Mouse (Mus musculus) lung, embryonic 14.5 days (tissue): Measurements from ENCODE around the gene Phf24. TPM values are rescaled to one million over a fixed set of nuclear protein-coding genes. Genes with fewer than 3 reads are reported as not detected.

Experiments
- ATAC-seq: fragments of 200-750 bp; cut with Nextera tagmentation; 2 replicates; pipeline ENCODE4 v1.8.0; 2017; ENCODE audit warnings: mild to moderate bottlenecking, moderate TSS enrichment, moderate library complexity; ENCODE audit not compliant: insufficient read depth
- DNase-seq: peaks from one replicate; pipeline ENCODE4 v3.0.0-alpha.2; 2015
- H3K27ac ChIP-seq: fragments of 300-500 bp; sonication (generic); 2 replicates; pipeline ENCODE4 v1.5.1; 2014; ENCODE audit warnings: low read depth, mild to moderate bottlenecking, moderate library complexity
- H3K27me3 ChIP-seq: fragments of 300-500 bp; sonication (generic); 2 replicates; pipeline ENCODE4 v1.6.1; 2014; ENCODE audit warnings: low read length, control low read depth; ENCODE audit not compliant: insufficient read depth
- H3K36me3 ChIP-seq: fragments of 300-500 bp; sonication (generic); 2 replicates; pipeline ENCODE4 v1.6.1; 2014; ENCODE audit warnings: control low read depth; ENCODE audit not compliant: insufficient read depth
- H3K4me1 ChIP-seq: fragments of 300-500 bp; sonication (generic); 2 replicates; pipeline ENCODE4 v1.6.1; 2014; ENCODE audit warnings: antibody characterized with exemption, control low read depth; ENCODE audit not compliant: insufficient read depth
- H3K4me2 ChIP-seq: fragments of 300-500 bp; sonication (generic); 2 replicates; pipeline ENCODE4 v1.6.1; 2014; ENCODE audit warnings: mild to moderate bottlenecking
- H3K4me3 ChIP-seq: fragments of 300-500 bp; sonication (generic); 2 replicates; pipeline ENCODE4 v1.5.1; 2014; ENCODE audit warnings: low read depth, low read length
- H3K9ac ChIP-seq: fragments of 300-500 bp; sonication (generic); 2 replicates; pipeline ENCODE4 v1.6.1; 2014
- H3K9me3 ChIP-seq: fragments of 300-500 bp; sonication (generic); 2 replicates; pipeline ENCODE4 v1.6.1; 2016; ENCODE audit warnings: low read depth, low read length, control low read depth
- CTCF ChIP-seq: IDR thresholded peaks from 2 replicates; pipeline ENCODE4 v1.5.1; 2016; ENCODE audit warnings: antibody characterized with exemption, low read depth
- WGBS: fragments of 180-500 bp; shearing (Covaris S2); extraction: QIAGEN DNeasy Blood & Tissue Kit; methylation state at CpG from one replicate; pipeline ENCODE4 v1.1.7; 2014; 5-methylcytosine and 5-hydroxymethylcytosine counted together
- polyA plus RNA-seq: library from polyadenylated mRNA; unstranded; fragments of >200 nt; fragmentation: Nextera tagmentation; extraction: Ambion mirVana; gene quantifications from 2 replicates; pipeline ENCODE4 v1.2.1, GENCODE M21; 2014

The Phf24 gene
- polyA plus RNA-seq, 1 experiment from 2014 or later = 0.53 TPM

DNA sequence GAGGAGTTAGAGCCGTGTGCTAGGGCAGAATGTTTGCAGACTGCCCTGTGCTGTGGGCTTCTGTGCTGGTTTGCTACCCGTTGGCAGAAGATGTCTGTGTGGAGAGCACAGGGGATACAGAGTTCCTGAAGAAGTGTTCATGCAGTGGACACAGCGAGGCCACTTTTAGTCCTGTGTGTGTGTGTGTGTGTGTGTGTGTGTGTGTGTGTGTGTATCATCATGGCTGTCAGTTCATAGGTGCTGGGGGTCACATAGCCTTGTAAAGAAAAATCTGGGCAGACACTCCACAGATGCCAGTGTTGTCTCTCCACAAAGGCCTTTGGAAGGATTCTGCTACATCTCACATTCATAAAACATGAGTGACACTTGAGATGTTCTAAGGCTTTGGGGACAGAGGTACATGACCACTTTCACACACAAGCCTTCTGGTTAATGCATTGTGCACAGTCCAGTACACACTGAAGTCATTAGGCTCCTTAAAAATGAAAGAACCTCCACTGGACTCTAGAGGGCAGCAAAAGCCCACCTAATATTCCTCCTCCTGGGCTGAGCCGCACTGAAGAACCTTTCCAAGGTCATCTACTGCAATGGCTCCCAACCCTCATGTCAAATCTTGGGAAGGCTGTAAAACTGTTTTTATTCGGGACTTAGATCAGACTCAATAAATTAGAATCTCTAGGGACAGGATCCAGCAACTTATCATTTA lies 39.7 kb upstream of the Phf24 start:
- no peaks in the 10 kb centered on the region for H3K36me3 ChIP-seq
- H3K27ac ChIP-seq = no peak overlapping the region
- peak; percentile 79 for ATAC-seq
- no peaks in the 10 kb centered on the region for H3K4me1 ChIP-seq
- 30% methylated on average over 5 of the region's 5 CpGs for WGBS
- no peaks in the 10 kb centered on the region for H3K9me3 ChIP-seq
- DNase-seq = peak; percentile 89
- no peak overlapping the region for H3K4me3 ChIP-seq
- no peaks in the 10 kb centered on the region for H3K27me3 ChIP-seq
- H3K9ac ChIP-seq = no peak overlapping the region
- peak; percentile 73 for TF ChIP-seq CTCF
- H3K4me2 ChIP-seq = no peak overlapping the region

DNA sequence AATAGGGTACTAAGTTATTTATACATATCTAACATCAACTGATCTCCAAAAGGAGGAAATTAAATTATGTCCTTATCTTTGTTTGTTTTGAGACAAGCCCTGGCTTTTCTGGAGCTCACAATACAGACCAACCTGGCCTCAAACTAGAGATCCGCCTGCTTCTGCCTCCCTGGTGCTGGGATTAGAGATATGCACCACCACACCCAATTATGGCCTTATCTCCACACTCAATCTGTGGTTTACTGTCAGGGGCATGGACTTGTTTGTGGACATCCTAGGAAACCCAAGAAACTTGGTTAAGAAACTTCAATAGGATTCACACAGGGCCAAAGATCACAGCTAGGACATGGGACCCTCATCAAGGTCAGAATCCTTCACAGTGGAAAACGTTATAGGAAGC lies 38.8 kb upstream of the Phf24 start:
- TF ChIP-seq CTCF = no peak
- no peak overlapping the region for H3K9ac ChIP-seq
- no peak for ATAC-seq
- H3K4me3 ChIP-seq = no peak overlapping the region
- DNase-seq = no peak
- no peak overlapping the region for H3K4me2 ChIP-seq
- WGBS = 77% methylated on average over 2 of the region's 2 CpGs
- no peaks in the 10 kb centered on the region for H3K9me3 ChIP-seq
- no peaks in the 10 kb centered on the region for H3K27me3 ChIP-seq
- no peaks in the 10 kb centered on the region for H3K4me1 ChIP-seq
- H3K27ac ChIP-seq = no peak overlapping the region
- no peaks in the 10 kb centered on the region for H3K36me3 ChIP-seq

DNA sequence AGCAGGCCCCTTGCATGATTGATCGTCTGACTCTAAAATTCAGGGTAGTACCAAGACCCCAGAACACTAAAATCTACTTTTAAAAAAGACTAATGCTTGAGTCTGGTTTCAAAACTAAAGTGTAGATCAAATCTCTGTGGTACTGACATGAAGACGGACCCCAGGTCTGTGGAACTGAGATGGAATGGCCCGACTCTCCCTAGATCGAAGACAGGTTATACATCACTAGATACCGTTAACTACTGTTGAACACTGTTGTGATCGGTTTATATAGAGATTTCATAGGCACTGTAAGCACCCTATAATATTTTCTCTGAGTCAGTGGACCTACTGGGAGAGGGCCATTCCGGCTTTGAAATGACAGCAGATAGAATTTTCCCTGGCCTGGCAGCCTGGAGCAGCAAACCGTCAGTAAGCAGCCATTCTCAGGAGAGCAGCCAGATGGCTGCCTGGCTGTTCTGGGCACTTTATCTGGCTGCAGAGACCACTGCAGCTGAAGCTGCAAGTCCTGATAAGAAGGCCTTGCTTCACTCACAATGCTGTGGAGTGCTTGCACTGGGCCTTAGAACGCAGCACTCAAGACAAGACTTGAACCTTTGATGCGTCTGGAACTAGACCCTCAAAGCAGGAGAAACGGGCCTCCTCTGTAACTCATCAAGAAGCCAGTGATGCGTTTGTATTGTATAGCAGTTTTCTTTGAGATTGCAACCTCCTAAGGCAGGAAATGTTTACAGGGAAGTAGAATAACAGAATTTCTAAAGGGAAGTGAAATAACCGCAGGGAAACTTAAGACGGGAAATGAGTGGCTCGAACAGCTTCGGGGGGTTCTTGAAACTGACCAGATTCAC lies 36.4 kb upstream of the Phf24 start:
- 64% methylated on average over 16 of the region's 16 CpGs for WGBS
- Histone ChIP-seq H3K27me3 (no peaks in the 10 kb centered on the region), H3K27ac (no peak overlapping the region), H3K4me3 (no peak overlapping the region; the same call in 1 of the 2 replicates), H3K36me3 (no peaks in the 10 kb centered on the region), H3K9me3 (no peaks in the 10 kb centered on the region), H3K4me1 (no peaks in the 10 kb centered on the region), H3K9ac (no peak overlapping the region), H3K4me2 (no peak overlapping the region)
- ATAC-seq (no peak), DNase-seq (no peak)
- no peak for TF ChIP-seq CTCF

GRCm38 (mm10) chr4:42880677-42880948 lies 35.8 kb upstream of the Phf24 start:
- Histone ChIP-seq H3K4me2 (no peak overlapping the region), H3K9me3 (no peaks in the 10 kb centered on the region), H3K27ac (no peak overlapping the region), H3K27me3 (no peaks in the 10 kb centered on the region), H3K9ac (no peak overlapping the region), H3K36me3 (no peaks in the 10 kb centered on the region), H3K4me1 (no peaks in the 10 kb centered on the region), H3K4me3 (no peak overlapping the region; the same call in 1 of the 2 replicates)
- WGBS = 44% methylated on average over 1 of the region's 1 CpGs
- TF ChIP-seq CTCF = no peak
- DNase-seq (no peak), ATAC-seq (no peak)

GRCm38 (mm10) chr4:42886926-42887325 lies 29.5 kb upstream of the Phf24 start:
- no peaks in the 10 kb centered on the region for H3K9me3 ChIP-seq
- H3K27me3 ChIP-seq = no peaks in the 10 kb centered on the region
- no peak for TF ChIP-seq CTCF
- DNase-seq (no peak), ATAC-seq (no peak)
- H3K36me3 ChIP-seq = no peaks in the 10 kb centered on the region
- no peak overlapping the region for H3K4me3 ChIP-seq
- H3K9ac ChIP-seq = no peak overlapping the region
- no peak overlapping the region for H3K4me2 ChIP-seq
- 83% methylated on average over 6 of the region's 6 CpGs for WGBS
- no peak overlapping the region for H3K27ac ChIP-seq
- no peaks in the 10 kb centered on the region for H3K4me1 ChIP-seq

- ATAC-seq (no peak), DNase-seq (no peak)
- TF ChIP-seq CTCF = no peak
- Histone ChIP-seq H3K4me3 (no peak overlapping the region), H3K4me2 (no peak overlapping the region), H3K9ac (no peak overlapping the region), H3K4me1 (no peaks in the 10 kb centered on the region), H3K27me3 (no peaks in the 10 kb centered on the region), H3K9me3 (no peaks in the 10 kb centered on the region), H3K27ac (no peak overlapping the region), H3K36me3 (no peaks in the 10 kb centered on the region)
- 89% methylated on average over 6 of the region's 6 CpGs for WGBS
Observed at GRCm38 (mm10) chr4:42888806-42889205, 27.7 kb upstream of the Phf24 start.

DNA sequence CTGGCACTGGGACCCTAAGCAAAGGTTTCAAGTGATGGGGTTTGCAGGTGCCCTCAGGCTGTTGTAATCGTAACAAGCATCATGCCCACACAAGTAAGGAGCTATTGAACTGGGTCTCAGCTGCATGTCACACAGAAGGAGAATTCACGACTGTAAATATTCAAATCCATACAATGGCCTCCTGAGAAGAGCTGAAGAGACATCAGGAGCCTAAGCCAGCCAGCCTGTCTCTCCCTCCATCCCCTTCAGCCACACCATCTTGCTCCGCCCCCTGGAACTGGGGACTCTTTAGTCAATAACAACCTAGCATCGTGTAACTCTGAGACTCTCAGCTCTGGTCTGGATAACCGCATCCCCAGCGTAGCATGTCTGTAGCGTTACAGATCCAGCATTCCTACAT lies 25.3 kb upstream of the Phf24 start:
- H3K9me3 ChIP-seq = no peaks in the 10 kb centered on the region
- no peaks in the 10 kb centered on the region for H3K36me3 ChIP-seq
- 67% methylated on average over 7 of the region's 7 CpGs for WGBS
- H3K4me3 ChIP-seq = no peak overlapping the region
- ATAC-seq = no peak
- no peak for DNase-seq
- no peak overlapping the region for H3K27ac ChIP-seq
- H3K9ac ChIP-seq = no peak overlapping the region
- H3K27me3 ChIP-seq = no peaks in the 10 kb centered on the region
- no peaks in the 10 kb centered on the region for H3K4me1 ChIP-seq
- TF ChIP-seq CTCF = no peak
- H3K4me2 ChIP-seq = no peak overlapping the region
